Mouse (Mus musculus) heart, embryonic 10.5 days (tissue): Measurements from ENCODE around the gene Stxbp4. TPM values are rescaled to one million over a fixed set of nuclear protein-coding genes. Genes with fewer than 3 reads are reported as not detected.

Source experiments
- DNase-seq: peaks from one replicate; pipeline ENCODE4 v3.0.0-alpha.2; 2017; ENCODE audit warnings: low spot score
- H3K27ac ChIP-seq: fragments of 300-500 bp; sonication (generic); 2 replicates; pipeline ENCODE4 v1.5.1; 2016; ENCODE audit warnings: mild to moderate bottlenecking
- H3K27me3 ChIP-seq: fragments of 300-500 bp; sonication (generic); 2 replicates; pipeline ENCODE4 v1.6.1; 2016; ENCODE audit warnings: mild to moderate bottlenecking; ENCODE audit not compliant: poor library complexity, insufficient read depth, severe bottlenecking
- H3K36me3 ChIP-seq: fragments of 300-500 bp; sonication (generic); 2 replicates; pipeline ENCODE4 v1.6.1; 2016; ENCODE audit warnings: mild to moderate bottlenecking, moderate library complexity
- H3K4me1 ChIP-seq: fragments of 300-500 bp; sonication (generic); 2 replicates; pipeline ENCODE4 v1.6.1; 2016; ENCODE audit warnings: mild to moderate bottlenecking
- H3K4me3 ChIP-seq: fragments of 300-500 bp; sonication (generic); 2 replicates; pipeline ENCODE4 v1.5.1; 2016; ENCODE audit warnings: mild to moderate bottlenecking, moderate library complexity
- H3K9me3 ChIP-seq: fragments of 300-500 bp; sonication (generic); 2 replicates; pipeline ENCODE4 v1.6.1; 2016; ENCODE audit warnings: mild to moderate bottlenecking, moderate library complexity
- WGBS: fragments of 180-500 bp; shearing (Covaris S2); methylation state at CpG from one replicate; pipeline ENCODE4 v1.1.7; 2016; 5-methylcytosine and 5-hydroxymethylcytosine counted together
- polyA plus RNA-seq: library from polyadenylated mRNA; unstranded; fragments of >200 nt; fragmentation: Nextera tagmentation; extraction: Ambion mirVana; gene quantifications from 2 replicates; pipeline ENCODE4 v1.2.1, GENCODE M21; 2016

Gene Stxbp4
- polyA plus RNA-seq, 1 experiment from 2014 or later, result 25.3 TPM

- H3K27me3 ChIP-seq, result no peaks in the 10 kb centered on the region
- DNase-seq, result no peak
- no peak overlapping the region for H3K27ac ChIP-seq
- H3K4me1 ChIP-seq, result no peaks in the 10 kb centered on the region
- no peak overlapping the region for H3K4me3 ChIP-seq
- 91% methylated on average over 7 of the region's 7 CpGs for whole genome bisulfite sequencing
- peaks cover 21% of the 10 kb centered on the region; the same call in 1 of the 2 replicates for H3K36me3 ChIP-seq
- H3K9me3 ChIP-seq, result no peaks in the 10 kb centered on the region
Observed at GRCm38 (mm10) chr11:90577057-90577780, 60.7 kb downstream of the Stxbp4 start.

- H3K9me3 ChIP-seq, result no peaks in the 10 kb centered on the region
- no peak for DNase-seq
- H3K27me3 ChIP-seq, result no peaks in the 10 kb centered on the region
- peaks cover 21% of the 10 kb centered on the region; the same call in 1 of the 2 replicates for H3K36me3 ChIP-seq
- H3K4me3 ChIP-seq, result no peak overlapping the region
- H3K27ac ChIP-seq, result no peak overlapping the region
- H3K4me1 ChIP-seq, result no peaks in the 10 kb centered on the region
- WGBS, result 88% methylated on average over 8 of the region's 8 CpGs
Observed at GRCm38 (mm10) chr11:90576282-90576972, 61.5 kb downstream of the Stxbp4 start.

GRCm38 (mm10) chr11:90575491-90576048, 62.3 kb downstream of the Stxbp4 start:
- 91% methylated on average over 7 of the region's 7 CpGs for WGBS
- DNase-seq, result no peak
- H3K36me3 ChIP-seq, result peaks cover 21% of the 10 kb centered on the region; the same call in 1 of the 2 replicates

GRCm38 (mm10) chr11:90570646-90571259, 67.1 kb downstream of the Stxbp4 start:
- Histone ChIP-seq H3K4me1 (0 out of 2 replicates have a peak, but pooled peaks cover 3% of the 10 kb centered on the region), H3K27ac (no peak overlapping the region), H3K36me3 (peaks cover 32% of the 10 kb centered on the region; the same call in 1 of the 2 replicates), H3K27me3 (no peaks in the 10 kb centered on the region), H3K9me3 (no peaks in the 10 kb centered on the region), H3K4me3 (no peak overlapping the region)
- 63% methylated on average over 2 of the region's 2 CpGs for WGBS
- DNase-seq, result no peak

More at GRCm38 (mm10) chr11:90575491-90576048, 62.3 kb downstream of the Stxbp4 start:
- no peak overlapping the region for H3K4me3 ChIP-seq
- no peak overlapping the region for H3K27ac ChIP-seq
- no peaks in the 10 kb centered on the region for H3K27me3 ChIP-seq
- 0 out of 2 replicates have a peak, but pooled peaks cover 3% of the 10 kb centered on the region for H3K4me1 ChIP-seq
- no peaks in the 10 kb centered on the region for H3K9me3 ChIP-seq

- no peak for DNase-seq
- WGBS, result 61% methylated on average over 9 of the region's 9 CpGs
- no peak overlapping the region for H3K27ac ChIP-seq
Observed at GRCm38 (mm10) chr11:90558359-90559047, 79.4 kb downstream of the Stxbp4 start.

GRCm38 (mm10) chr11:90556517-90556916, 81.4 kb downstream of the Stxbp4 start:
- Histone ChIP-seq H3K4me3 (no peak overlapping the region), H3K9me3 (no peaks in the 10 kb centered on the region), H3K4me1 (peaks cover 10% of the 10 kb centered on the region), H3K27me3 (no peaks in the 10 kb centered on the region), H3K36me3 (peaks cover 5% of the 10 kb centered on the region; the same call in 1 of the 2 replicates), H3K27ac (no peak overlapping the region)
- DNase-seq, result no peak
- 53% methylated on average over 4 of the region's 4 CpGs for WGBS

More at GRCm38 (mm10) chr11:90558359-90559047, 79.4 kb downstream of the Stxbp4 start:
- Histone ChIP-seq H3K4me1 (0 out of 2 replicates have a peak, but pooled peaks cover 3% of the 10 kb centered on the region), H3K9me3 (no peaks in the 10 kb centered on the region), H3K36me3 (peaks cover 7% of the 10 kb centered on the region; the same call in 1 of the 2 replicates), H3K27me3 (no peaks in the 10 kb centered on the region), H3K4me3 (no peak overlapping the region)

GRCm38 (mm10) chr11:90553963-90554362, 83.9 kb downstream of the Stxbp4 start:
- Histone ChIP-seq H3K4me1 (peaks cover 10% of the 10 kb centered on the region), H3K4me3 (no peak overlapping the region), H3K27ac (no peak overlapping the region), H3K27me3 (no peaks in the 10 kb centered on the region), H3K36me3 (no peaks in the 10 kb centered on the region), H3K9me3 (no peaks in the 10 kb centered on the region)
- DNase-seq, result no peak
- WGBS, result 68% methylated on average over 5 of the region's 5 CpGs

GRCm38 (mm10) chr11:90552303-90553201, 85.3 kb downstream of the Stxbp4 start:
- no peak overlapping the region for H3K27ac ChIP-seq
- no peaks in the 10 kb centered on the region for H3K36me3 ChIP-seq
- H3K4me1 ChIP-seq, result peaks cover 10% of the 10 kb centered on the region
- no peak for DNase-seq
- H3K9me3 ChIP-seq, result no peaks in the 10 kb centered on the region
- 75% methylated on average over 18 of the region's 18 CpGs for WGBS
- H3K27me3 ChIP-seq, result no peaks in the 10 kb centered on the region
- no peak overlapping the region for H3K4me3 ChIP-seq

GRCm38 (mm10) chr11:90548560-90548959, 89.3 kb downstream of the Stxbp4 start:
- Histone ChIP-seq H3K27me3 (no peaks in the 10 kb centered on the region), H3K36me3 (peaks cover 9% of the 10 kb centered on the region; the same call in 1 of the 2 replicates), H3K4me1 (peaks cover 7% of the 10 kb centered on the region), H3K9me3 (no peaks in the 10 kb centered on the region), H3K27ac (no peak overlapping the region), H3K4me3 (no peak overlapping the region)
- DNase-seq, result no peak
- 77% methylated on average over 13 of the region's 13 CpGs for WGBS

- no peaks in the 10 kb centered on the region for H3K9me3 ChIP-seq
- H3K27me3 ChIP-seq, result no peaks in the 10 kb centered on the region
- WGBS, result 89% methylated on average over 7 of the region's 7 CpGs
- no peak for DNase-seq
- H3K36me3 ChIP-seq, result peaks cover 24% of the 10 kb centered on the region
- H3K4me1 ChIP-seq, result no peaks in the 10 kb centered on the region
- H3K27ac ChIP-seq, result no peak overlapping the region
- H3K4me3 ChIP-seq, result no peak overlapping the region
Observed at GRCm38 (mm10) chr11:90538636-90539263, 99.1 kb downstream of the Stxbp4 start.

GRCm38 (mm10) chr11:90525311-90525710, 112.6 kb downstream of the Stxbp4 start:
- H3K36me3 ChIP-seq, result peaks cover 19% of the 10 kb centered on the region
- whole genome bisulfite sequencing, result 71% methylated on average over 2 of the region's 2 CpGs
- DNase-seq, result no peak
- no peaks in the 10 kb centered on the region for H3K27me3 ChIP-seq
- peaks cover 24% of the 10 kb centered on the region for H3K4me1 ChIP-seq
- H3K27ac ChIP-seq, result no peak overlapping the region
- H3K4me3 ChIP-seq, result no peak overlapping the region
- H3K9me3 ChIP-seq, result no peaks in the 10 kb centered on the region
